ENCODE assay signal across 30 mouse cellular contexts in the genomic region with DNA sequence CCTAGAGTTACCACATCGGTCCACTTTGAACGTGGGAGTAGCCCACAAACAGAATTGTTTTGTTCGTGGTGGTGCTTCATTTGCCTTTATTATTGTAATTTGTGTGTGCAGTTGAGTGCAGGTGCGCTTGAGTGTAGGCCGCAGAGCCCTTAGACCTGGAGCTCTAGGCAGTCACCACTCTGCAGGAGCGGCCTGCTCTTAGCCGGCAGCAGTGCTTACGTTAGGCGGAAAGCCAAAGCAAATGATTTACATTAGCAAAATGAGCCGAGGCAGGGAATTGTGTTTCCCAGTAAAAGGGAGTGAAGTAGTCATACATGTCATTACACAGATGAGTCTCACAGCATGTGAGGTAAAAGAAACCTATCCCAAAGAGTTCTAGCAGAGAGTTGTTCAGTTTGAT.
A peak's percentile ranks its signal among the peaks of the same experiment; 100 is the strongest.
DNase-seq lines count a peak whose midpoint lies in the region; ATAC-seq and TF ChIP-seq lines count a peak whose summit lies in the region.
"Had no signal": no experiment of that assay in that cellular context is flagged by ENCODE, and none has a peak within 500 bp of the region (broad histone marks: within the 10 kb centered on the region; RNA-seq: fewer than 3 reads in every experiment).

No protein-coding gene starts in this region.

- H3K27ac ChIP-seq in midbrain, postnatal 0 days (ENCODE audit: low read depth, low read length) = no peak overlapping the region
- H3K27ac ChIP-seq in midbrain, embryonic 14.5 days (replicated peaks; ENCODE audit: low read depth, low read length) = no peak overlapping the region
- H3K27ac ChIP-seq: embryonic facial prominence, embryonic 13.5 days; forebrain, embryonic 12.5 days; heart, embryonic 13.5 days; hindbrain, embryonic 10.5 days; hindbrain, embryonic 15.5 days; liver, embryonic 14.5 days; lung, embryonic 15.5 days; neural tube, embryonic 13.5 days; stomach, postnatal 0 days had no signal

- H3K4me1 ChIP-seq in midbrain, postnatal 0 days (ENCODE audit: insufficient read depth, low read length) = no peaks in the 10 kb centered on the region
- no peaks in the 10 kb centered on the region for H3K4me1 ChIP-seq in midbrain, embryonic 14.5 days (ENCODE audit: control insufficient read depth, insufficient read depth, low read length)
- H3K4me1 ChIP-seq: forebrain, embryonic 12.5 days; heart, embryonic 13.5 days; hindbrain, embryonic 10.5 days; hindbrain, embryonic 15.5 days; lung, embryonic 15.5 days; neural tube, embryonic 13.5 days had no signal

- no peak overlapping the region for H3K9ac ChIP-seq in midbrain, postnatal 0 days (replicated peaks; ENCODE audit: low read length, poor library complexity, severe bottlenecking)
- H3K9ac ChIP-seq in midbrain, embryonic 14.5 days (replicated peaks; ENCODE audit: low read length) = no peak overlapping the region
- H3K9ac ChIP-seq: embryonic facial prominence, embryonic 13.5 days; forebrain, embryonic 12.5 days; heart, embryonic 13.5 days; hindbrain, embryonic 15.5 days; liver, embryonic 14.5 days; lung, embryonic 15.5 days; neural tube, embryonic 13.5 days had no signal

- no peak overlapping the region for H3K4me3 ChIP-seq in midbrain, postnatal 0 days (ENCODE audit: low read depth, low read length)
- no peak overlapping the region for H3K4me3 ChIP-seq in midbrain, embryonic 14.5 days (replicated peaks; ENCODE audit: low read depth, low read length)
- H3K4me3 ChIP-seq: embryonic facial prominence, embryonic 13.5 days; erythroblast, embryonic 14.5 days; forebrain, embryonic 12.5 days; heart, embryonic 13.5 days; hindbrain, embryonic 10.5 days; hindbrain, embryonic 15.5 days; lung, embryonic 15.5 days; neural tube, embryonic 13.5 days had no signal

- H3K36me3 ChIP-seq in midbrain, postnatal 0 days (ENCODE audit: insufficient read depth, low read length) = peaks cover 13% of the 10 kb centered on the region
- H3K36me3 ChIP-seq in midbrain, embryonic 14.5 days (ENCODE audit: control insufficient read depth, insufficient read depth, low read length) = peaks cover 30% of the 10 kb centered on the region

- WGBS in midbrain, postnatal 0 days = 77% methylated on average over 10 of the region's 10 CpGs
- WGBS in midbrain, embryonic 14.5 days = 84% methylated on average over 10 of the region's 10 CpGs

- no peak overlapping the region for H3K4me2 ChIP-seq in midbrain, postnatal 0 days (ENCODE audit: low read depth, low read length, poor library complexity, severe bottlenecking)
- no peak overlapping the region for H3K4me2 ChIP-seq in midbrain, embryonic 14.5 days (ENCODE audit: low read length)
- H3K4me2 ChIP-seq: embryonic facial prominence, embryonic 13.5 days; forebrain, embryonic 12.5 days; heart, embryonic 13.5 days; hindbrain, embryonic 15.5 days; lung, embryonic 15.5 days; midbrain, embryonic 11.5 days; neural tube, embryonic 13.5 days had no signal

- no peaks in the 10 kb centered on the region for H3K27me3 ChIP-seq in midbrain, postnatal 0 days (ENCODE audit: insufficient read depth, low read length)
- H3K27me3 ChIP-seq in midbrain, embryonic 14.5 days (ENCODE audit: control insufficient read depth, insufficient read depth, low read length) = no peaks in the 10 kb centered on the region
- H3K27me3 ChIP-seq: embryonic facial prominence, embryonic 13.5 days; forebrain, embryonic 12.5 days; heart, embryonic 13.5 days; hindbrain, embryonic 15.5 days; lung, embryonic 15.5 days; neural tube, embryonic 13.5 days had no signal

- ATAC-seq in frontal cortex, adult (ENCODE audit: low TSS enrichment) = peak; percentile 39; the same call in 1 of the 2 replicates
- no peak for ATAC-seq in midbrain, postnatal 0 days (ENCODE audit: low FRiP score)
- no peak for ATAC-seq in midbrain, embryonic 14.5 days (ENCODE audit: low FRiP score, low TSS enrichment)

- no peak for TF ChIP-seq CTCF in midbrain, postnatal 0 days (IDR thresholded peaks at IDR 0.05)

- no peak for DNase-seq in frontal cortex, postnatal 36 days (ENCODE audit: low spot score in 2 of 2)
- peak; percentile 22 for DNase-seq in kidney, postnatal 10 days
- no peak for DNase-seq in kidney, postnatal 4 days
- DNase-seq in midbrain, postnatal 0 days (ENCODE audit: low spot score) = peak; percentile 9
- DNase-seq in midbrain, embryonic 14.5 days = no peak
- no peak for DNase-seq in thymus, postnatal 25 days
- DNase-seq: adrenal gland, adult 8-10 months; cerebellum, adult 11 months; cerebellum, adult 9-10 months; cerebellum, postnatal 36 days; embryo, embryonic 11 days; heart, postnatal 10 days; kidney, adult 9 months; layer of hippocampus, adult 9-11 months; liver; right cerebral cortex, postnatal 4 days; thymus, adult 18-20 months; thymus, postnatal 36 days had no signal

- H3K9me3 ChIP-seq in midbrain, postnatal 0 days (ENCODE audit: low read length) = no peaks in the 10 kb centered on the region
- no peaks in the 10 kb centered on the region for H3K9me3 ChIP-seq in midbrain, embryonic 14.5 days (ENCODE audit: control insufficient read depth, low read length)
- H3K9me3 ChIP-seq: embryonic facial prominence, embryonic 13.5 days; forebrain, embryonic 12.5 days; heart, embryonic 13.5 days; hindbrain, embryonic 10.5 days; hindbrain, embryonic 15.5 days; lung, embryonic 15.5 days; neural tube, embryonic 13.5 days had no signal

Comparison
In these comparisons a context has a peak if more than half of its experiments do, and no peak if none do; other contexts are left out.
1. DNase-seq: peak in kidney, postnatal 10 days (single experiment) and midbrain, postnatal 0 days (single experiment); none in frontal cortex, postnatal 36 days (0 of 2), kidney, postnatal 4 days (0 of 2), midbrain, embryonic 14.5 days (single experiment) and thymus, postnatal 25 days (single experiment).